Mouse (Mus musculus) stomach, embryonic 15.5 days (tissue): ENCODE measurements at regions not wholly inside any gene's neighbourhood (a gene's known extent, or its start where the extent isn't known, plus 50 kb on each side); places are given as distances from the start of the nearest gene placed in this dataset.

ENCODE experiments used
- ATAC-seq: fragments of 200-750 bp; cut with Nextera tagmentation; 2 replicates; pipeline ENCODE4 v1.8.0; 2017; ENCODE audit warnings: low read depth, moderate number of reproducible peaks, moderate TSS enrichment; ENCODE audit not compliant: insufficient read depth, low FRiP score
- H3K27ac ChIP-seq: fragments of 300-500 bp; sonication (generic); 2 replicates; pipeline ENCODE4 v1.5.1; 2015; ENCODE audit warnings: mild to moderate bottlenecking, inconsistent platforms
- H3K27me3 ChIP-seq: fragments of 300-500 bp; sonication (generic); replicated peaks from 2 replicates; pipeline ENCODE4 v1.6.1; 2015; ENCODE audit warnings: inconsistent platforms
- H3K36me3 ChIP-seq: fragments of 300-500 bp; sonication (generic); 2 replicates; pipeline ENCODE4 v1.6.1; 2015; ENCODE audit warnings: inconsistent platforms
- H3K4me1 ChIP-seq: fragments of 300-500 bp; sonication (generic); 2 replicates; pipeline ENCODE4 v1.6.1; 2015; ENCODE audit warnings: inconsistent platforms
- H3K4me2 ChIP-seq: fragments of 300-500 bp; sonication (generic); 2 replicates; pipeline ENCODE4 v1.6.1; 2015; ENCODE audit warnings: mild to moderate bottlenecking, inconsistent platforms
- H3K4me3 ChIP-seq: fragments of 300-500 bp; sonication (generic); replicated peaks from 2 replicates; pipeline ENCODE4 v1.5.1; 2015; ENCODE audit warnings: inconsistent platforms
- H3K9ac ChIP-seq: fragments of 300-500 bp; sonication (generic); 2 replicates; pipeline ENCODE4 v1.6.1; 2015; ENCODE audit warnings: inconsistent platforms
- H3K9me3 ChIP-seq: fragments of 300-500 bp; sonication (generic); 2 replicates; pipeline ENCODE4 v1.6.1; 2016; ENCODE audit warnings: inconsistent platforms
- WGBS: fragments of 180-500 bp; shearing (Covaris S2); methylation state at CpG from one replicate; pipeline ENCODE4 v1.1.7; 2015; 5-methylcytosine and 5-hydroxymethylcytosine counted together

GRCm38 (mm10) chr6:52471384-52471957 is 158.2 kb downstream of the Evx1 start:
- Histone ChIP-seq H3K9ac (no peak overlapping the region), H3K9me3 (no peaks in the 10 kb centered on the region), H3K36me3 (no peaks in the 10 kb centered on the region), H3K4me2 (no peak overlapping the region), H3K4me3 (no peak overlapping the region), H3K4me1 (0 out of 2 replicates have a peak, but pooled peaks cover 4% of the 10 kb centered on the region), H3K27ac (no peak overlapping the region), H3K27me3 (no peaks in the 10 kb centered on the region)
- WGBS: 80% methylated on average over 1 of the region's 1 CpGs
- no peak for ATAC-seq

- H3K9ac ChIP-seq: no peak overlapping the region
- 82% methylated on average over 4 of the region's 4 CpGs for WGBS
- H3K9me3 ChIP-seq: no peaks in the 10 kb centered on the region
- H3K27ac ChIP-seq: no peak overlapping the region
- no peak for ATAC-seq
- 0 out of 2 replicates have a peak, but pooled peaks cover 4% of the 10 kb centered on the region for H3K4me1 ChIP-seq
- no peaks in the 10 kb centered on the region for H3K36me3 ChIP-seq
- H3K4me3 ChIP-seq: no peak overlapping the region
- no peaks in the 10 kb centered on the region for H3K27me3 ChIP-seq
- no peak overlapping the region for H3K4me2 ChIP-seq
These were observed 158.7 kb downstream of the Evx1 start for GRCm38 (mm10) chr6:52472008-52472407.

DNA sequence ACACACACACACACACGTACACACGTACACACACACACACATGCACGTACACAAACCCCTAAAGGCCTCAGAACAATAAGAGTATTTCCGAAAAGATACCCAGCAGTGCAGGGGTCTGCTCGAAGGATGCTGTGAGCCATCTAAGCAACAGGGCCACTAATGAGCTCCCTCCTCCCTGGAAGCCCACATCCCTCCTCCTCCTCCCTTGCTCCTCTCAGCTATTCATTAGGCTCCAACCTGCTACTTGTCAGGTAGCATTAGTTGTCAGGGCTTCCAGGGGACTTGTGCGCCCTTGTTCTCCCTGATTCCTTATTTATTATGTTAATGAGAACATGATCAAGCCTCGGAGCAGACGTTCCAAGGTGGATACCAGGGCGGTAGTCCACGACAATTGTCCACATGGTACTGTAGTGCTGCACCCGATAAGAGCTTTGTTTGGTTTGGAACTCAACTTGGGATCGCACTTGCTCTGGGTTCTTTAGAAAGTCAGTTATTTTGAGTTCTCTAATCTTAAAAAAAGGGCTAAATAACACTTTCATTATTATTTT is 159.8 kb downstream of the Evx1 start:
- Histone ChIP-seq H3K4me2 (no peak overlapping the region), H3K27me3 (no peaks in the 10 kb centered on the region), H3K9me3 (no peaks in the 10 kb centered on the region), H3K9ac (no peak overlapping the region), H3K4me3 (no peak overlapping the region), H3K36me3 (no peaks in the 10 kb centered on the region), H3K27ac (no peak overlapping the region), H3K4me1 (0 out of 2 replicates have a peak, but pooled peaks cover 4% of the 10 kb centered on the region)
- 73% methylated on average over 12 of the region's 12 CpGs for WGBS
- ATAC-seq: no peak

GRCm38 (mm10) chr6:52473924-52474323 is 160.6 kb downstream of the Evx1 start:
- Histone ChIP-seq H3K4me2 (peak overlapping the region; percentile 8; the same call in 1 of the 2 replicates), H3K9me3 (no peaks in the 10 kb centered on the region), H3K27ac (no peak overlapping the region), H3K4me3 (no peak overlapping the region), H3K9ac (no peak overlapping the region), H3K4me1 (peaks cover 10% of the 10 kb centered on the region; the same call in 1 of the 2 replicates), H3K36me3 (no peaks in the 10 kb centered on the region), H3K27me3 (no peaks in the 10 kb centered on the region)
- no peak for ATAC-seq
- WGBS: 31% methylated on average over 11 of the region's 11 CpGs

GRCm38 (mm10) chr6:52475676-52476075 is 162.4 kb downstream of the Evx1 start:
- Histone ChIP-seq H3K4me2 (no peak overlapping the region), H3K4me3 (no peak overlapping the region), H3K9ac (no peak overlapping the region), H3K27ac (no peak overlapping the region), H3K36me3 (no peaks in the 10 kb centered on the region), H3K4me1 (peaks cover 12% of the 10 kb centered on the region; the same call in 1 of the 2 replicates), H3K27me3 (no peaks in the 10 kb centered on the region), H3K9me3 (no peaks in the 10 kb centered on the region)
- WGBS: 93% methylated on average over 8 of the region's 8 CpGs
- ATAC-seq: no peak

DNA sequence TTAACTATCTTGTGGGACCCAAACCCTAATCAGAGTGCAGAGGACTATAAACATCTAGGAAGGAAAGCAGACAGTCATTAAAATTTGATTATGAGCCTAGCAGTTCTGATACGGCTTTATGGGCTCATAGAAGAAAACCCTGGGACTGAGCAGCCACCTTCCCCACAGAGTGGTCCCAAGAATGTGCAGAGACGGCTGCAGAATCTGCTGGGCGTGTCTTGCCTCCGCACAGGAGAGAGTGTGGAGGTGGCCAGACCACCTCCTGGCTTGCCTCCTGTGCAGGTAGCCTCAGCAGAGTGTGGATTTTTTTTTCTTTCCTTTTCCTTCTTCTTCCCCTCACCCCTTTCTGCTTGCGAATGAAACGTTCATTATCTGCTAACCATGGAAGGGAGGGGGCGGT is 163.3 kb downstream of the Hibadh start:
- ATAC-seq: no peak
- Histone ChIP-seq H3K9me3 (no peaks in the 10 kb centered on the region), H3K4me3 (no peak overlapping the region), H3K4me2 (no peak overlapping the region), H3K4me1 (peaks cover 12% of the 10 kb centered on the region; the same call in 1 of the 2 replicates), H3K27ac (no peak overlapping the region), H3K9ac (no peak overlapping the region), H3K27me3 (no peaks in the 10 kb centered on the region), H3K36me3 (no peaks in the 10 kb centered on the region)
- WGBS: 55% methylated on average over 7 of the region's 7 CpGs

DNA sequence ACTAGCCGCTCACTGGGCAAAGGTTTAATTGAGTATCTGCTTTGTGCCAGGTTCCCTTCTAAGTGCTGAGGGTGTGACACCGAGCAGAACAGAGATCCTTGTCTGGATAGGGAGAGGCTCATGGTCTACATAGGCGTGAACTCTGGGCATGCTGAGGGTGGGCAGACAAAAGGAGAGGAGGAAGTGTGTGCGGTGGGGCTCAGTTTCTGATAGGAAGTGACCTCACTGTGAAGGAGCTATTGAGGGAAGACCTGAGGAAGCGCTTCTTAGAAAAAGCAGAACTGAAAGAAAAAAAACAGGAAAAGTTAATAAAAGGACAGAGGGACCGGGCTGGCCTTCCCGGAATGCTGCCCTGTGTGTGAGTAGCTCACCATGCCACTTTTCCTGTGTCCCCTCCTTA is 162.8 kb downstream of the Hibadh start:
- 71% methylated on average over 7 of the region's 7 CpGs for WGBS
- H3K27me3 ChIP-seq: no peaks in the 10 kb centered on the region
- H3K4me1 ChIP-seq: peaks cover 12% of the 10 kb centered on the region; the same call in 1 of the 2 replicates
- H3K9me3 ChIP-seq: no peaks in the 10 kb centered on the region
- no peaks in the 10 kb centered on the region for H3K36me3 ChIP-seq
- H3K9ac ChIP-seq: no peak overlapping the region
- no peak overlapping the region for H3K4me3 ChIP-seq
- no peak overlapping the region for H3K27ac ChIP-seq
- H3K4me2 ChIP-seq: no peak overlapping the region
- ATAC-seq: no peak

- Histone ChIP-seq H3K9me3 (no peaks in the 10 kb centered on the region), H3K4me3 (no peak overlapping the region), H3K9ac (no peak overlapping the region), H3K27me3 (no peaks in the 10 kb centered on the region), H3K27ac (0 out of 2 replicates have a peak overlapping the region, but pooled peaks have one; percentile 9), H3K4me2 (no peak overlapping the region), H3K4me1 (peaks cover 12% of the 10 kb centered on the region; the same call in 1 of the 2 replicates), H3K36me3 (no peaks in the 10 kb centered on the region)
- no peak for ATAC-seq
- 79% methylated on average over 2 of the region's 2 CpGs for WGBS
These were observed 161.6 kb downstream of the Hibadh start for GRCm38 (mm10) chr6:52478624-52479023.

GRCm38 (mm10) chr6:52479200-52479599 is 161.0 kb downstream of the Hibadh start:
- H3K4me1 ChIP-seq: peaks cover 8% of the 10 kb centered on the region; the same call in 1 of the 2 replicates
- H3K27me3 ChIP-seq: no peaks in the 10 kb centered on the region
- no peak overlapping the region for H3K4me2 ChIP-seq
- no peak; the same call in 1 of the 2 replicates for ATAC-seq
- H3K4me3 ChIP-seq: no peak overlapping the region
- H3K36me3 ChIP-seq: no peaks in the 10 kb centered on the region
- WGBS: 21% methylated on average over 12 of the region's 12 CpGs
- no peak overlapping the region for H3K9ac ChIP-seq
- no peaks in the 10 kb centered on the region for H3K9me3 ChIP-seq
- 0 out of 2 replicates have a peak overlapping the region, but pooled peaks have one; percentile 9 for H3K27ac ChIP-seq

DNA sequence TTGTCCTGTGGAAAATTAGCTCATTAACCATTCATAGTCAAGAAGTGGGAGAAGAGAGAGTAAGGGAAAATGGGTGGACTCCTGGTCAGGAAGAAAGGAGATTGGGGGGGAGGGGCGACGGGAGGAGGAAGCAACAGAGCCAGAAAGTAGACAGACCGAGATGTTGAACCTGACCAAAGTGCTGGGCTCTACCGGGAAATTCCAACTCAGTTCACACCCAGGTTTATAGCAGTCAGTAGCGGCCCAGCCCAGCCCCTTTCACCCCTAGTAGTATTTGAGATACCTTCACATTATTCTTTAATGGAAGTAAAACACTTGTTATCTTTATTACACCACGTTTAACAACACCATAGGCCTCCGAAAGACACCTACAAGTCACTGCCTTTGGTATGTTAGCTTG is 158.2 kb downstream of the Hibadh start:
- H3K4me1 ChIP-seq: peaks cover 8% of the 10 kb centered on the region; the same call in 1 of the 2 replicates
- no peak overlapping the region for H3K27ac ChIP-seq
- H3K27me3 ChIP-seq: no peaks in the 10 kb centered on the region
- H3K9me3 ChIP-seq: no peaks in the 10 kb centered on the region
- peak; percentile 54 for ATAC-seq
- H3K4me2 ChIP-seq: no peak overlapping the region
- H3K4me3 ChIP-seq: no peak overlapping the region
- WGBS: 60% methylated on average over 7 of the region's 7 CpGs
- H3K9ac ChIP-seq: no peak overlapping the region
- H3K36me3 ChIP-seq: no peaks in the 10 kb centered on the region

- 63% methylated on average over 9 of the region's 9 CpGs for WGBS
- Histone ChIP-seq H3K27me3 (no peaks in the 10 kb centered on the region), H3K9ac (no peak overlapping the region), H3K27ac (peak overlapping the region; percentile 63; the same call in 1 of the 2 replicates), H3K4me2 (no peak overlapping the region), H3K36me3 (no peaks in the 10 kb centered on the region), H3K9me3 (no peaks in the 10 kb centered on the region), H3K4me3 (no peak overlapping the region), H3K4me1 (no peaks in the 10 kb centered on the region)
- no peak for ATAC-seq
These were observed 154.0 kb downstream of the Hibadh start for GRCm38 (mm10) chr6:52486146-52486545.

GRCm38 (mm10) chr6:52486655-52487054 is 153.5 kb downstream of the Hibadh start:
- no peaks in the 10 kb centered on the region for H3K27me3 ChIP-seq
- H3K27ac ChIP-seq: peak overlapping the region; percentile 63
- H3K9me3 ChIP-seq: no peaks in the 10 kb centered on the region
- no peak overlapping the region for H3K4me3 ChIP-seq
- no peak overlapping the region for H3K4me2 ChIP-seq
- H3K4me1 ChIP-seq: no peaks in the 10 kb centered on the region
- no peak overlapping the region for H3K9ac ChIP-seq
- 51% methylated on average over 4 of the region's 4 CpGs for WGBS
- 0 out of 2 replicates have a peak, but pooled peaks have one; percentile 51 for ATAC-seq
- no peaks in the 10 kb centered on the region for H3K36me3 ChIP-seq
